Mouse (Mus musculus) embryonic facial prominence, embryonic 10.5 days (tissue): ENCODE data around the gene Fam45a. TPM values are rescaled to one million over a fixed set of nuclear protein-coding genes. Genes with fewer than 3 reads are reported as not detected.

Experiments used
- DNase-seq: peaks from one replicate; pipeline ENCODE4 v3.0.0-alpha.2; 2017; ENCODE audit warnings: low spot score
- H3K27ac ChIP-seq: fragments of 300-500 bp; sonication (generic); replicated peaks from 2 replicates; pipeline ENCODE4 v1.5.1; 2016; ENCODE audit warnings: mild to moderate bottlenecking
- H3K27me3 ChIP-seq: fragments of 300-500 bp; sonication (generic); replicated peaks from 2 replicates; pipeline ENCODE4 v1.6.1; 2016; ENCODE audit warnings: low read depth, mild to moderate bottlenecking; ENCODE audit not compliant: poor library complexity, severe bottlenecking
- H3K36me3 ChIP-seq: fragments of 300-500 bp; sonication (generic); replicated peaks from 2 replicates; pipeline ENCODE4 v1.6.1; 2016; ENCODE audit warnings: mild to moderate bottlenecking, moderate library complexity
- H3K4me1 ChIP-seq: fragments of 300-500 bp; sonication (generic); 2 replicates; pipeline ENCODE4 v1.6.1; 2016
- H3K4me3 ChIP-seq: fragments of 300-500 bp; sonication (generic); 2 replicates; pipeline ENCODE4 v1.5.1; 2016; ENCODE audit warnings: mild to moderate bottlenecking, moderate library complexity
- H3K9me3 ChIP-seq: fragments of 300-500 bp; sonication (generic); 2 replicates; pipeline ENCODE4 v1.6.1; 2016; ENCODE audit warnings: mild to moderate bottlenecking
- WGBS: fragments of 180-500 bp; shearing (Covaris S2); methylation state at CpG from one replicate; pipeline ENCODE4 v1.1.7; 2016; 5-methylcytosine and 5-hydroxymethylcytosine counted together
- microRNA-seq: library from miRNA; unstranded; fragments of <30 nt; microRNA quantifications from one replicate; pipeline ENCODE4, GENCODE M21; 2017
- polyA plus RNA-seq: library from polyadenylated mRNA; unstranded; fragments of >200 nt; fragmentation: Nextera tagmentation; extraction: Ambion mirVana; gene quantifications from 2 replicates; pipeline ENCODE4 v1.2.1, GENCODE M21; 2016

Gene Fam45a
- polyA plus RNA-seq, 1 experiment from 2014 or later, result 29.6 TPM

DNA sequence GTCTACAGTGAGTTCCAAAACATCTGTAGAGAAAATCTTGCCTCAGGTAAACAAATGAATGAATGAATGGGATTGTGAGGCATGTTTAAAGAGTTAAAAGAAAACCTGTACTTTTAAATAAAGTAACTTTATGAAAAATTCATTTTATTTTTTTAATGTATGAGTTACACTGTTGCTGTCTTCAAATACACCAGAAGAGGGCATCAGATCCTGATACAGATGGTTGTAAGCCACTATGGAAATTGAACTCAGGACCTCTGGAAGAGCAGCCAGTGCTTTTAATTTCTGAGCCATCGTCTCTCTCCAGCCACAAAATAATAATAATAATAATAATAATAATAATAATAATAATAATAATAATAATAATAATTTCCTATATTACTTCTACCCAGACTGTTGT is 59.1 kb downstream of the Fam45a start:
- Histone ChIP-seq H3K4me1 (peaks cover 18% of the 10 kb centered on the region), H3K36me3 (peaks cover 60% of the 10 kb centered on the region), H3K27me3 (no peaks in the 10 kb centered on the region), H3K9me3 (no peaks in the 10 kb centered on the region), H3K27ac (no peak overlapping the region), H3K4me3 (no peak overlapping the region)
- DNase-seq, result no peak
- 90% methylated on average over 1 of the region's 1 CpGs for WGBS

DNA sequence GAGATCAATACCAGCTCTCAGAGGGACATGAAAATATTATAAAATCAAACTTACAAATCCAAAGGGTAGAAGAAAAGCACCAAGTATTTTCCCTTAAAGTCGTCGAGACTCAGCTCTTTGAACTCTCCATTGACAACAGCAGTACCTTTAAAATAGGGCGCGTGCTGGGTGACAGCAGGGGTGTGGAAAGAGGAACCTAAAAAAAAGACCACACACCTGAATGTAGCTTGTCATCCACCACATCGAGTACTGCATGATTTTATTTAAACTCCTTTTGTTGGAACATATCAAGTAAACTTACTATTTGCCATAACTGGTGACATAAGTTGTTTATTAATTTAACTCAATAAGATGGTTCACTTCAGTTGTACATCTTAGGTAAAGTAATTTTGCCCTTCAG is 60.0 kb downstream of the Fam45a start:
- no peaks in the 10 kb centered on the region for H3K9me3 ChIP-seq
- no peaks in the 10 kb centered on the region for H3K27me3 ChIP-seq
- DNase-seq, result no peak
- WGBS, result 93% methylated on average over 5 of the region's 5 CpGs
- H3K27ac ChIP-seq, result no peak overlapping the region
- no peak overlapping the region for H3K4me3 ChIP-seq
- peaks cover 53% of the 10 kb centered on the region for H3K36me3 ChIP-seq
- H3K4me1 ChIP-seq, result peaks cover 18% of the 10 kb centered on the region

- no peaks in the 10 kb centered on the region for H3K9me3 ChIP-seq
- 78% methylated on average over 1 of the region's 1 CpGs for WGBS
- peaks cover 44% of the 10 kb centered on the region for H3K36me3 ChIP-seq
- no peak for DNase-seq
- no peaks in the 10 kb centered on the region for H3K27me3 ChIP-seq
- no peak overlapping the region for H3K4me3 ChIP-seq
- no peak overlapping the region for H3K27ac ChIP-seq
- peaks cover 18% of the 10 kb centered on the region for H3K4me1 ChIP-seq
Observed at GRCm38 (mm10) chr19:60872272-60872671, 60.9 kb downstream of the Fam45a start.

DNA sequence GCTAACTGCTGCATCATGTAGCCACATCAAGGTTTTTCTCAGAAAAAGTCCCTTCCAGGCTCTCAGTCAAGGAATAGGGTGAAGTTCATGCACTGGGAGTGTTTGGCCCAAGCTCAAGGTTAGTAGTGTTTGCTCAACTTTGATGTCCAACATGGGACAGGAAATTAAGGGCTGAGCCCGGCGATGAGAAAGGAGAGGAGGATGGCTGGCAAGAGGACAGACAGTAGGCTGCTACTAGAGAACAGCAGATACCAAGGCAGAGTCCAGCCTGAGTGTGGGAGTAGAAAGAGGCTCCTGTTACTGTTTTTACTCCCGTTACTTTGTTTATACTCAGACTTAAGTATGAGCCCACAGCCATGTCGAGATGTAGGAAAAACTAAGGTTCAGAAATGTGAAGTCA is 62.1 kb downstream of the Fam45a start:
- no peaks in the 10 kb centered on the region for H3K9me3 ChIP-seq
- peaks cover 34% of the 10 kb centered on the region for H3K36me3 ChIP-seq
- H3K4me1 ChIP-seq, result peaks cover 18% of the 10 kb centered on the region
- H3K27me3 ChIP-seq, result no peaks in the 10 kb centered on the region
- H3K4me3 ChIP-seq, result peak overlapping the region; percentile 82
- H3K27ac ChIP-seq, result peak overlapping the region; percentile 90
- peak; percentile 11 for DNase-seq
- WGBS, result 32% methylated on average over 4 of the region's 4 CpGs

DNA sequence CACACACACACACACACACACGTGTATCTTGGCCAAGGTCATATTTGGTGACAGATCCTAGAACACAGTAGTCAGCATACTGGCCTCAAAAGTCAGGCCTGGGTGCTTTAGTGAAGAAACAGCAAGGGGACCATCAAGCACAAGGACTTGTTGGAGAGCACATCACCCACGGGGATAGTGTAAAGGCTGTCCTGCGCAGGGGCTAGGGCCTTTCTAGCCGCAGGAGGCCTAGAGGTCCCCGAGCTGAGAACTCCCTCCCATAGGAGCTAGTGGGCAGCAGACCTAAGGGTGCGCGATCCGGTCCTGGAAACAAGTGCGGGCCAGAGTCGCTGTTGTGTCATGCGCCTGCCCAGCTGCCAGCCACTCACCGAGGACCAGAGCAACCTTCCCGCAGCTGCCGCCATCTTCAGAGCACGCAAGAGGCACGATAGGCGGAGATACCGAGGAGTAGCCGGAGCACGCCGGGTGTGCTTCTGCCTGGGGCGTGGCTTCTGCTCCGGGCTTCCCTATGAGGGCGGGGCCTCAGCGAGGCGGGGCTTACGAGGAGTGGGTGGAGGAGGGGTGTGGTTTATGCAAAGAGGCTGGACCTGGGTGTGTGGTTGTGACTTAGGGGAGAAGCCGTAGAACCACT is 62.8 kb downstream of the Fam45a start, which contains the start of gene Prdx3:
Prdx3 (minus strand) TSS at position 493 of the 631 bp plus-strand sequence.
- H3K27me3 ChIP-seq, result no peaks in the 10 kb centered on the region
- H3K27ac ChIP-seq, result peak within 1 kb of the TSS; percentile 90
- DNase-seq, result peak; percentile 96
- peaks cover 18% of the 10 kb centered on the region for H3K4me1 ChIP-seq
- no peaks in the 10 kb centered on the region for H3K9me3 ChIP-seq
- H3K4me3 ChIP-seq, result peak within 1 kb of the TSS; percentile 82
- H3K36me3 ChIP-seq, result peaks cover 28% of the 10 kb centered on the region
- WGBS, result under 1% methylated on average over 28 of the region's 28 CpGs

GRCm38 (mm10) chr19:60883129-60883528 is 71.7 kb downstream of the Fam45a start:
- no peak overlapping the region for H3K27ac ChIP-seq
- H3K4me1 ChIP-seq, result no peaks in the 10 kb centered on the region
- H3K27me3 ChIP-seq, result no peaks in the 10 kb centered on the region
- 11% methylated on average over 3 of the region's 3 CpGs for WGBS
- no peak overlapping the region for H3K4me3 ChIP-seq
- no peaks in the 10 kb centered on the region for H3K9me3 ChIP-seq
- H3K36me3 ChIP-seq, result no peaks in the 10 kb centered on the region
- no peak for DNase-seq

Small RNAs within 50 kb of the gene (microRNA-seq; reads per million reads assigned to microRNA genes)
- not detected for gene mmu-mir-3084-1

Other genes starting within 250 kb of the Fam45a start
- 29.4 and 30.3 TPM in 2 replicates for gene Cacul1, start 230.6 kb upstream of the Fam45a start, polyA plus RNA-seq
- gene Nanos1, start 55.6 kb upstream of the Fam45a start, polyA plus RNA-seq, result 1.2 and 1.4 TPM in 2 replicates
- 167 and 171 TPM in 2 replicates for gene Eif3a, start 20.9 kb upstream of the Fam45a start, polyA plus RNA-seq
- 11.1 and 12.6 TPM in 2 replicates for gene Sfxn4, start 49.9 kb downstream of the Fam45a start, polyA plus RNA-seq
- 104 and 112 TPM in 2 replicates for gene Prdx3, start 63.0 kb downstream of the Fam45a start, polyA plus RNA-seq
- 2.1 and 2.4 TPM in 2 replicates for gene Grk5, start 78.2 kb downstream of the Fam45a start, polyA plus RNA-seq